Mouse (Mus musculus): ENCODE data around the gene Idh3a. TPM values are rescaled to one million over a fixed set of nuclear protein-coding genes. Genes with fewer than 3 reads are reported as not detected.

The Idh3a gene
- total RNA-seq, 2 experiments from 2014 or later: 159 to 179 TPM

DNA sequence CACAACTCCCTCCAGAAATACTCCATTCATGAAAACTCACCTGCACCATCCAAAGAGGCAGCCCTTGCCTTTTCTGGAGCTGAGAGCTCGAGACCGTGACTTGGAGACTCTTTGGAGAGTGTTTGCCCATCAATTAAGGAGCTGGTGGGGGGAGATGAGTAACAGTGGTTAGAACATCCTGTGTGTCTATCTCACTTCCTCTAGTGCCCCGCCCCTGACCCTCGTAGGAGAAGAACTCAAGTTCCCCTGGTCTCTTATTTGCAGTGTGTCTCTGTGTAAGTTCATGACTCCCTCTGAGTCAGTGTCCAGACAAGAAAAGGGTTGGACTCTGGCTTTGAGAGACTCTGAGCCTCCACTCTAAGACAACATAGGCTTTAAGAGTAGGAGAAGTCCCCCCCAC lies 56.4 kb downstream of the Idh3a start:
- H3K4me3 ChIP-seq: no peak overlapping the region
- DNase-seq (ENCODE audit: low spot score in 2 of 2): no peak
- H3K27ac ChIP-seq: no peak overlapping the region
- TF ChIP-seq CTCF (conservative IDR thresholded peaks at IDR 0.05): no peak

DNA sequence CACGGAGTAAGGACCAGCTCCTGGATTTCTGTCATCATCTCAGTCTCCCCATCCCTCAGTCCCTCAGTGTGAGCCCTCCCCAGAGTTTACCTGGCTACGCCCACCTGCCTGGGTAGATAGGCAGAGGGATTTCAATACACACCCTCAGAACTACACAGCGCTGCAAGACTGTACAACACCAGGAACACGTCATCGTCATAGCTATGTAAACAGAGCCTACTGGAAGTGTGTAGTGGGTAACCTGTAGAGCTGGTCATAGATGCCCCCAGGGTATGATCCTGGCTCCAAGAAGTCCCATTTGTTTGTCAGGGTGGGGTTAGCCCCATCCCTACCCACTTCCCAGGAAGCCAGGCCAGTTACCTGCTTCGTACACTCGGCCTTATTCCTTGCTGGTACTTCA lies 57.0 kb downstream of the Idh3a start:
- no peak for DNase-seq (ENCODE audit: low spot score in 2 of 2)
- Histone ChIP-seq H3K27ac (no peak overlapping the region), H3K4me3 (no peak overlapping the region)
- no peak for TF ChIP-seq CTCF (conservative IDR thresholded peaks at IDR 0.05)

DNA sequence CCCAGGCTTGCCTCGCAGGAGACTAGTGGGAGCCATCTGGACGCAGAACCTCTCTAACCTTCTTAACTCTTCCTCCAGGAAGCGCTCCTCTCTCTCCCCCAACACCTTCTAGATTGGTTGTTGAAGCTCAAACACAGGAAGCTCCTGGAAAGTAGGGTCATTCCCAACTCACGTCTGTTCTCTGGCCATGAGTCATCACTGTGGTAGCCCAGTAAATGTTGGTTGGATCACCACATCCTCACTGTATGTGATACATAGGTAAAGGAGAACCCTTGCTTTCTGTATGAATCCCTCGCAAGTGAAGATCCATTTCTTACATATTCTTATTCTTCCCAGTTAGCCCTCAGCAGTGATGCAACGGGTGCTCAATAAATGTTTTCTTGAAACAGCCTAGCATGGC lies 59.4 kb downstream of the Idh3a start:
- Histone ChIP-seq H3K4me3 (no peak overlapping the region), H3K27ac (no peak overlapping the region)
- no peak for TF ChIP-seq CTCF (conservative IDR thresholded peaks at IDR 0.05)
- DNase-seq (ENCODE audit: low spot score in 2 of 2): no peak

DNA sequence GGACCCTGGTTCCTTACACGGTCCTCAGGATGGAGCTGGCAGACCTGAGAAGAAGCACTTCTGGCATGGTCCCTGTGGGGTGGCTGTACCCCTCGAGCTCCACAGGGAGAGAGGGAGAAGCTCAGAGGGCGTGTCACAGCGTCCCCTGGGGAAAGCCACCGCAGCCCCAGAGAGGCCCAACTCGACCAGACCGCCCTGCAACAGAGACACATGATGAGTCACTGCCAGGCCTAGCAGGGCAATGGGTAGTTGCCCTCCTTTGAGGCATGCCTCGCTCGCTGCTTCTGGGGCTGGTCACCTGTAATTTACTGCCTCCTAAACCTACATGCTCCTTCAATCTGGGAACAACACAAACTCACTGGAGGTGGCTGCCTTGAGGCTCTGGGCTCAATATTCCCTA lies 60.1 kb downstream of the Idh3a start:
- Histone ChIP-seq H3K4me3 (no peak overlapping the region), H3K27ac (no peak overlapping the region)
- DNase-seq (ENCODE audit: low spot score in 2 of 2): no peak
- TF ChIP-seq CTCF (conservative IDR thresholded peaks at IDR 0.05): no peak

DNA sequence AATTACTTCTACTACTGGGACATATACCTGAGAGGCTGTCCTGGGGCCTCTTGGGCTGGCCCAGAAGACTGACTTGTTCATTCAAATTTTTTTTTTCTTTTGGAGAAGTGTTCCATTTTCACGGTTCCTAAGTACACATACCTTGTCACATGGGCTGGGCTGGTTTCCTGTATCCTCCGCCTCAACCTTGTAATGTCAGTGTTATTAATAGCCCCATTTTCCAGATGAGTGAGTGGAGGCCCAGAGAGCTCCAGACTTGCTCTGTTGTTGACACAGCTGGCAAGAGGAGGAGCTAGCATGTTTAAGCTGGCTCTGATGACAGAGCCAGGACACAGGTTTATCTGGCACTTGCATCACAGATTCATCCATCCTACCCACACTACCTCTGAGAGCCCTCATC lies 61.3 kb downstream of the Idh3a start:
- TF ChIP-seq CTCF (conservative IDR thresholded peaks at IDR 0.05): no peak
- Histone ChIP-seq H3K4me3 (no peak overlapping the region), H3K27ac (no peak overlapping the region)
- DNase-seq (ENCODE audit: low spot score in 2 of 2): no peak

DNA sequence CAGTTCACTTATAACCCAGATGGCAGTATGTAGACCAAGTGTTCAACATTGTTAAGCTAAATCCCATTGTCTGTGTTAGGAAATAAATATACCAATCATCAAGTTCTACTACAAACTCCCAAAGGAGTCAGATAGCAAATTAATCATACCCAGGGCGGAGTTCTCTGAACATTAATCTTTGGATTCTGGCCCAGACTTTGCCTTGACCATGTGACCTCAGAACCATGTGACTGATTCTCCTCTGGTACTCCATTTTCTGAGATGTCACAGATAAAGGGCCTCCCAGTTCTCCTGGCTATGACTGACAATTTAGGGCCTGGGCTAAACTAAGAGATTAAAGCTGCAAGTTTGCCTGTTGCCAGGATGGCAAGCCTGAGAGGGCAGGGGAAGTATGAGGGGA lies 63.2 kb downstream of the Idh3a start:
- H3K27ac ChIP-seq: no peak overlapping the region
- H3K4me3 ChIP-seq: no peak overlapping the region
- TF ChIP-seq CTCF (conservative IDR thresholded peaks at IDR 0.05): no peak
- DNase-seq (ENCODE audit: low spot score in 2 of 2): no peak

DNA sequence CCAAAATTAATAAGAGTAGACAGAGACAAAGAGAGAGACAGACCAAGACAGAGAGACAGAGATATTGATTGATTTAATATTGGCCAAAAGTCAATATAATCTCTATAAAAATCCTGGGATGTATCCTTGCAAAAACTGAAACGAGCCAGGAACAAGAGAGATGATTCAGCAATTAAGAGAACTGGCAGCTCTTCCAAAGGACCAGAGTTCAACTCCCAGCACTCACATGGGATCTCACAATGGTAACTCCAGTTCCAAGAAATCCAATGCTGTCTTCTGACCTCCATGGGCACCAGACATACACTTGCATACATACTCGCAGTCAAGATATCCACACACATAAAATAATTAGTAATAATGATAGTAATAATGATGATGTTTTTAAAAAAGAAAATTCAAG lies 66.6 kb downstream of the Idh3a start:
- TF ChIP-seq CTCF (conservative IDR thresholded peaks at IDR 0.05): no peak
- Histone ChIP-seq H3K27ac (no peak overlapping the region), H3K4me3 (no peak overlapping the region)
- no peak for DNase-seq (ENCODE audit: low spot score in 2 of 2)

Other genes with a start within 250 kb of the Idh3a start
- 100 to 1,000 TPM; 214 TPM for gene Dmxl2, start 84.7 kb upstream of the Idh3a start, total RNA-seq (2021)
- gene Sh2d7, start 47.4 kb upstream of the Idh3a start, total RNA-seq (2021): not detected
- gene Cib2, start 26.1 kb upstream of the Idh3a start, total RNA-seq (2021): 10 to 100 TPM; 18.7 to 19.6 TPM
- 100 to 1,000 TPM; 106 to 111 TPM for gene Acsbg1, start 75.5 kb downstream of the Idh3a start, total RNA-seq (2021)
- gene Dnaja4, start 112.5 kb downstream of the Idh3a start, total RNA-seq (2021): 10 to 100 TPM; 44.9 to 48.0 TPM
- gene Wdr61, start 148.2 kb downstream of the Idh3a start, total RNA-seq (2021): 10 to 100 TPM; 60.2 to 63.6 TPM
- gene Crabp1, start 178.4 kb downstream of the Idh3a start, total RNA-seq (2021): under 1 TPM in 1 of 2 experiments, not detected in 1; 0.93 TPM

Measured in layer of hippocampus, adult 2 months (tissue).